Comparison of ENCODE assay signal across 23 mouse cellular contexts in the genomic region with DNA sequence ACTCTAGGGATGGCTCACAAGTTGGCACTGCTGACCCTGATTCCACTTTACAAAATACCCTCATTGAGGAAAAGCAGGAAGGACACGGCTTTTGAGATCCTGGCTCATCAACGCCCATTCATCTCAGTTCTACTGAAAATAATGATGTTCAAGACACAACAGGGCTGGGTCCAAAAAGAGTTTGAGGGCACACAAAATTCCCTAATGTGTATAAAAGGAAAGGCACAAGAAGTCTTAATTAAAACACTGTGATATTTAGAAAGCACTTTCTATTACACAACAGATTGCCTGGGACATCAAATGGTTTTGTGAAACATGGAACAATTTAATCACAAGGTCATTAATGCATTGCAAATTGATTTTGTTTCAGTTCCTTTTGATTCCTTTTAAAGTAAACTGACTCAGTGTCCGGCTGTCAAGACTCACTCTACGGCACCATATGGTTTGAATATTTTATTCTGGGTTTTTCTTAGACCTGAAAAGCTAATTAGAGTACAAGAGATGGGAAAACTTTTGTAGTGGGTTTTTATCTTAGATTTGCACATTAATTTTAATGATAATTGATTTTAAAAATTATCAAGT.
DNase-seq lines count a peak whose midpoint lies in the region; ATAC-seq and TF ChIP-seq lines count a peak whose summit lies in the region.
"Had no signal": no experiment of that assay in that cellular context is flagged by ENCODE, and none has a peak within 500 bp of the region (broad histone marks: within the 10 kb centered on the region; RNA-seq: fewer than 3 reads in every experiment).

No protein-coding gene starts in this region.

- peak; percentile 58; the same call in 1 of the 2 replicates for TF ChIP-seq EP300 in CH12.LX (IDR thresholded peaks at IDR 0.05; ENCODE audit: low read length)

- no peaks in the 10 kb centered on the region for H3K4me1 ChIP-seq in embryonic facial prominence, embryonic 11.5 days (ENCODE audit: control insufficient read depth, insufficient read depth, low read length)
- H3K4me1 ChIP-seq in embryonic facial prominence, embryonic 10.5 days = no peaks in the 10 kb centered on the region
- H3K4me1 ChIP-seq in forebrain, embryonic 14.5 days (ENCODE audit: control insufficient read depth, insufficient read depth, low read length) = no peaks in the 10 kb centered on the region
- H3K4me1 ChIP-seq in forebrain, postnatal 0 days (ENCODE audit: insufficient read depth) = no peaks in the 10 kb centered on the region
- no peaks in the 10 kb centered on the region for H3K4me1 ChIP-seq in forebrain, embryonic 16.5 days (replicated peaks; ENCODE audit: control insufficient read depth, insufficient read depth, low read length)
- no peaks in the 10 kb centered on the region for H3K4me1 ChIP-seq in forebrain, embryonic 11.5 days (replicated peaks; ENCODE audit: control insufficient read depth, insufficient read depth, low read length)
- H3K4me1 ChIP-seq in CH12.LX (ENCODE audit: control insufficient read depth in 1 of 2, insufficient read depth in 2 of 2) = peaks cover 3 to 11% of the 10 kb centered on the region in 2 experiments; a peak in 3 of 4 replicates
- H3K4me1 ChIP-seq: embryonic facial prominence, embryonic 13.5 days; embryonic facial prominence, embryonic 15.5 days had no signal

- H3K4me2 ChIP-seq in embryonic facial prominence, embryonic 11.5 days (ENCODE audit: low read depth, low read length) = no peak overlapping the region
- H3K4me2 ChIP-seq in forebrain, embryonic 14.5 days (ENCODE audit: low read length) = no peak overlapping the region
- H3K4me2 ChIP-seq in forebrain, postnatal 0 days (ENCODE audit: low read depth) = no peak overlapping the region
- no peak overlapping the region for H3K4me2 ChIP-seq in forebrain, embryonic 16.5 days (ENCODE audit: low read length)
- no peak overlapping the region for H3K4me2 ChIP-seq in forebrain, embryonic 11.5 days (ENCODE audit: low read depth, low read length, severe bottlenecking)
- no peak overlapping the region for H3K4me2 ChIP-seq in CH12.LX (ENCODE audit: insufficient read depth, low read depth, poor library complexity, severe bottlenecking)
- H3K4me2 ChIP-seq: embryonic facial prominence, embryonic 13.5 days; embryonic facial prominence, embryonic 15.5 days had no signal

- TF ChIP-seq RAD21 in CH12.LX (IDR thresholded peaks at IDR 0.05; ENCODE audit: low read depth, low read length) = no peak

- H3K9ac ChIP-seq in embryonic facial prominence, embryonic 11.5 days (replicated peaks; ENCODE audit: low read length) = no peak overlapping the region
- no peak overlapping the region for H3K9ac ChIP-seq in forebrain, embryonic 14.5 days (ENCODE audit: low read length)
- H3K9ac ChIP-seq in forebrain, postnatal 0 days = no peak overlapping the region
- H3K9ac ChIP-seq in forebrain, embryonic 16.5 days (replicated peaks; ENCODE audit: low read depth, low read length) = no peak overlapping the region
- no peak overlapping the region for H3K9ac ChIP-seq in forebrain, embryonic 11.5 days (ENCODE audit: low read length)
- H3K9ac ChIP-seq in CH12.LX (ENCODE audit: insufficient read depth, low read depth) = no peak overlapping the region
- H3K9ac ChIP-seq: embryonic facial prominence, embryonic 13.5 days; embryonic facial prominence, embryonic 15.5 days had no signal

- H3K4me3 ChIP-seq in embryonic facial prominence, embryonic 11.5 days (ENCODE audit: low read depth, low read length) = no peak overlapping the region
- no peak overlapping the region for H3K4me3 ChIP-seq in embryonic facial prominence, embryonic 10.5 days
- no peak overlapping the region for H3K4me3 ChIP-seq in forebrain, embryonic 14.5 days (ENCODE audit: low read depth, low read length)
- no peak overlapping the region for H3K4me3 ChIP-seq in forebrain, postnatal 0 days (ENCODE audit: low read depth, low read length)
- no peak overlapping the region for H3K4me3 ChIP-seq in forebrain, embryonic 16.5 days (replicated peaks; ENCODE audit: low read length)
- no peak overlapping the region for H3K4me3 ChIP-seq in forebrain, embryonic 11.5 days (ENCODE audit: low read depth, low read length)
- H3K4me3 ChIP-seq in CH12.LX (replicated peaks in 1 of 3; ENCODE audit: low read depth in 2 of 3, low read length in 2 of 3, poor library complexity in 1 of 3) = no peak overlapping the region
- H3K4me3 ChIP-seq: embryonic facial prominence, embryonic 13.5 days; embryonic facial prominence, embryonic 15.5 days; erythroblast, embryonic 14.5 days had no signal

- 59% methylated on average over 4 of the region's 4 CpGs for WGBS in embryonic facial prominence, embryonic 11.5 days
- WGBS in embryonic facial prominence, embryonic 10.5 days = 75% methylated on average over 4 of the region's 4 CpGs
- WGBS in forebrain, embryonic 14.5 days = 56% methylated on average over 4 of the region's 4 CpGs
- 49% methylated on average over 4 of the region's 4 CpGs for WGBS in forebrain, postnatal 0 days
- WGBS in forebrain, embryonic 16.5 days = 56% methylated on average over 4 of the region's 4 CpGs
- 74% methylated on average over 4 of the region's 4 CpGs for WGBS in forebrain, embryonic 11.5 days

- in situ Hi-C loops in CH12.LX (cut with MboI; ENCODE audit: low pct_ligation_motif_present, low pct_unique_long_range_greater_than_20kb, low sequenced_read_pairs) = loop anchor here (10.0 kb wide), 1 partner anchor 51 kb away; no protein-coding TSS in a partner anchor

- no peaks in the 10 kb centered on the region for H3K79me2 ChIP-seq in CH12.LX (replicated peaks; ENCODE audit: control insufficient read depth, extremely low read depth, insufficient read depth, poor library complexity, severe bottlenecking)

- no peaks in the 10 kb centered on the region for H3K9me3 ChIP-seq in embryonic facial prominence, embryonic 11.5 days (replicated peaks; ENCODE audit: control insufficient read depth, low read length)
- H3K9me3 ChIP-seq in embryonic facial prominence, embryonic 10.5 days = no peaks in the 10 kb centered on the region
- no peaks in the 10 kb centered on the region for H3K9me3 ChIP-seq in forebrain, embryonic 14.5 days (replicated peaks; ENCODE audit: control insufficient read depth, low read length)
- no peaks in the 10 kb centered on the region for H3K9me3 ChIP-seq in forebrain, postnatal 0 days (ENCODE audit: low read length)
- no peaks in the 10 kb centered on the region for H3K9me3 ChIP-seq in forebrain, embryonic 16.5 days (ENCODE audit: control insufficient read depth, low read length)
- no peaks in the 10 kb centered on the region for H3K9me3 ChIP-seq in forebrain, embryonic 11.5 days (ENCODE audit: control insufficient read depth, low read length)
- H3K9me3 ChIP-seq in CH12.LX (replicated peaks; ENCODE audit: low read length) = no peaks in the 10 kb centered on the region
- H3K9me3 ChIP-seq: embryonic facial prominence, embryonic 13.5 days; embryonic facial prominence, embryonic 15.5 days had no signal

- no peak overlapping the region for H3K27ac ChIP-seq in embryonic facial prominence, embryonic 11.5 days (replicated peaks; ENCODE audit: low read depth, low read length)
- H3K27ac ChIP-seq in embryonic facial prominence, embryonic 10.5 days (replicated peaks) = no peak overlapping the region
- no peak overlapping the region for H3K27ac ChIP-seq in forebrain, embryonic 14.5 days (ENCODE audit: low read depth, low read length)
- no peak overlapping the region for H3K27ac ChIP-seq in forebrain, postnatal 0 days (ENCODE audit: low read depth, low read length)
- no peak overlapping the region for H3K27ac ChIP-seq in forebrain, embryonic 16.5 days (ENCODE audit: low read length)
- H3K27ac ChIP-seq in forebrain, embryonic 11.5 days (ENCODE audit: low read depth, low read length) = no peak overlapping the region
- no peak overlapping the region; the same call in 1 of the 2 replicates for H3K27ac ChIP-seq in CH12.LX (ENCODE audit: insufficient read depth, low read depth)
- H3K27ac ChIP-seq: embryonic facial prominence, embryonic 13.5 days; embryonic facial prominence, embryonic 15.5 days had no signal

- no peaks in the 10 kb centered on the region for H3K36me3 ChIP-seq in embryonic facial prominence, embryonic 11.5 days (replicated peaks; ENCODE audit: control insufficient read depth, insufficient read depth, low read depth, low read length)
- H3K36me3 ChIP-seq in embryonic facial prominence, embryonic 10.5 days (replicated peaks) = no peaks in the 10 kb centered on the region
- H3K36me3 ChIP-seq in forebrain, embryonic 14.5 days (ENCODE audit: control insufficient read depth, insufficient read depth, low read length) = no peaks in the 10 kb centered on the region
- H3K36me3 ChIP-seq in forebrain, postnatal 0 days (ENCODE audit: insufficient read depth) = no peaks in the 10 kb centered on the region
- no peaks in the 10 kb centered on the region for H3K36me3 ChIP-seq in forebrain, embryonic 16.5 days (ENCODE audit: control insufficient read depth, insufficient read depth)
- H3K36me3 ChIP-seq in forebrain, embryonic 11.5 days (ENCODE audit: control insufficient read depth, insufficient read depth, low read length) = no peaks in the 10 kb centered on the region
- no peaks in the 10 kb centered on the region for H3K36me3 ChIP-seq in CH12.LX (replicated peaks in 1 of 2; ENCODE audit: control insufficient read depth in 1 of 2, insufficient read depth in 1 of 2, low read length in 1 of 2)
- H3K36me3 ChIP-seq: embryonic facial prominence, embryonic 13.5 days; embryonic facial prominence, embryonic 15.5 days had no signal

- no peak for ATAC-seq in embryonic facial prominence, embryonic 11.5 days (replicated peaks; ENCODE audit: insufficient number of reproducible peaks, low FRiP score, low TSS enrichment, low read depth)
- ATAC-seq in forebrain, embryonic 14.5 days = peak; percentile 55
- ATAC-seq in forebrain, postnatal 0 days = no peak
- ATAC-seq in forebrain, embryonic 16.5 days = peak; percentile 81
- no peak for ATAC-seq in forebrain, embryonic 11.5 days (replicated peaks; ENCODE audit: low FRiP score)
- ATAC-seq: CD4-positive, CD25-positive, alpha-beta regulatory T cell, adult 4 months had no signal

- dilution Hi-C loops in CH12.LX (cut with MboI; ENCODE audit: extremely low pct_ligation_motif_present, extremely low pct_unique_long_range_greater_than_20kb, low sequenced_read_pairs) = no loop called here

- TF ChIP-seq CTCF in forebrain, postnatal 0 days (IDR thresholded peaks at IDR 0.05; ENCODE audit: low read depth) = no peak
- no peak for TF ChIP-seq CTCF in CH12.LX (conservative IDR thresholded peaks at IDR 0.05 in 1 of 2, IDR thresholded peaks at IDR 0.05 in 1 of 2; ENCODE audit: low read depth in 2 of 2, low read length in 2 of 2)

- no peaks in the 10 kb centered on the region for H3K27me3 ChIP-seq in embryonic facial prominence, embryonic 11.5 days (ENCODE audit: control insufficient read depth, insufficient read depth, low read length)
- no peaks in the 10 kb centered on the region for H3K27me3 ChIP-seq in embryonic facial prominence, embryonic 10.5 days (replicated peaks; ENCODE audit: low read depth, poor library complexity, severe bottlenecking)
- no peaks in the 10 kb centered on the region for H3K27me3 ChIP-seq in forebrain, embryonic 14.5 days (replicated peaks; ENCODE audit: control insufficient read depth, insufficient read depth, low read length)
- H3K27me3 ChIP-seq in forebrain, postnatal 0 days (ENCODE audit: insufficient read depth, low read length) = no peaks in the 10 kb centered on the region
- no peaks in the 10 kb centered on the region for H3K27me3 ChIP-seq in forebrain, embryonic 16.5 days (replicated peaks; ENCODE audit: control insufficient read depth, insufficient read depth, low read length)
- no peaks in the 10 kb centered on the region for H3K27me3 ChIP-seq in forebrain, embryonic 11.5 days (ENCODE audit: control insufficient read depth, insufficient read depth, low read length)
- H3K27me3 ChIP-seq in CH12.LX (replicated peaks) = no peaks in the 10 kb centered on the region
- H3K27me3 ChIP-seq: embryonic facial prominence, embryonic 13.5 days; embryonic facial prominence, embryonic 15.5 days had no signal

- no peak for TF ChIP-seq POLR2A in CH12.LX (IDR thresholded peaks at IDR 0.05; ENCODE audit: low read depth, low read length)

- DNase-seq in embryonic facial prominence, embryonic 11.5 days (ENCODE audit: low spot score) = peak; percentile 26
- DNase-seq in embryonic facial prominence, embryonic 10.5 days (ENCODE audit: low spot score) = no peak
- DNase-seq in forebrain, embryonic 14.5 days (ENCODE audit: low spot score) = peak; percentile 43
- DNase-seq in forebrain, postnatal 0 days = no peak
- no peak for DNase-seq in forebrain, embryonic 11.5 days (ENCODE audit: low spot score)
- peak; percentile 12 for DNase-seq in CH12.LX (ENCODE audit: extremely low read depth)
- DNase-seq in frontal cortex, postnatal 36 days (ENCODE audit: low spot score in 2 of 2) = no peak
- DNase-seq: adrenal gland, adult 2 months; adrenal gland, postnatal 10 days; adrenal gland, postnatal 25 days; B cell, adult 2 months; cerebellum, adult 11 months; cerebellum, adult 18-20 months; cerebellum, adult 8-10 months; cerebellum, adult 9-11 months; cerebellum, postnatal 14 days; cerebellum, postnatal 36 days; embryo, embryonic 11 days had no signal

Comparison
In these comparisons a context has a peak if more than half of its experiments do, and no peak if none do; other contexts are left out.
1. ATAC-seq: peak in forebrain, embryonic 14.5 days (single experiment) and forebrain, embryonic 16.5 days (single experiment); none in embryonic facial prominence, embryonic 11.5 days (single experiment), forebrain, postnatal 0 days (single experiment) and forebrain, embryonic 11.5 days (single experiment).
2. DNase-seq: peak in embryonic facial prominence, embryonic 11.5 days (single experiment), forebrain, embryonic 14.5 days (single experiment) and CH12.LX (single experiment); none in embryonic facial prominence, embryonic 10.5 days (single experiment), forebrain, postnatal 0 days (single experiment), forebrain, embryonic 11.5 days (single experiment) and frontal cortex, postnatal 36 days (0 of 2).